Mouse (Mus musculus) E14TG2a.4 (cell line): ENCODE measurements around the gene Ppm1b.
A peak's percentile ranks its signal among the peaks of the same experiment; 100 is the strongest.

Source experiments
- H3K27me3 ChIP-seq: 2 replicates; pipeline ENCODE4 v1.6.1; 2014; ENCODE audit warnings: low read length, control low read depth; ENCODE audit not compliant: insufficient read depth
- H3K36me3 ChIP-seq: 2 replicates; pipeline ENCODE4 v1.6.1; 2014; ENCODE audit warnings: low read length, control low read depth; ENCODE audit not compliant: insufficient read depth
- H3K4me1 ChIP-seq: replicated peaks from 2 replicates; pipeline ENCODE4 v1.6.1; 2014; ENCODE audit warnings: low read depth, low read length, control low read depth
- H3K4me3 ChIP-seq: replicated peaks from 2 replicates; pipeline ENCODE4 v1.5.1; 2014; ENCODE audit warnings: mild to moderate bottlenecking, low read length
- H3K9me3 ChIP-seq: 2 replicates; pipeline ENCODE4 v1.6.1; 2014; ENCODE audit warnings: low read length, control low read depth
- CTCF ChIP-seq: conservative IDR thresholded peaks from 2 replicates; pipeline ENCODE4 v1.5.1; 2014; ENCODE audit warnings: low read length
- NANOG ChIP-seq: IDR thresholded peaks from 2 replicates; pipeline ENCODE4 v1.6.1; 2014; ENCODE audit warnings: borderline replicate concordance, low read length, mixed read lengths
- POU5F1 ChIP-seq: IDR thresholded peaks from 2 replicates; pipeline ENCODE4 v1.6.1; 2014; ENCODE audit warnings: low read length, borderline replicate concordance

The Ppm1b gene

DNA sequence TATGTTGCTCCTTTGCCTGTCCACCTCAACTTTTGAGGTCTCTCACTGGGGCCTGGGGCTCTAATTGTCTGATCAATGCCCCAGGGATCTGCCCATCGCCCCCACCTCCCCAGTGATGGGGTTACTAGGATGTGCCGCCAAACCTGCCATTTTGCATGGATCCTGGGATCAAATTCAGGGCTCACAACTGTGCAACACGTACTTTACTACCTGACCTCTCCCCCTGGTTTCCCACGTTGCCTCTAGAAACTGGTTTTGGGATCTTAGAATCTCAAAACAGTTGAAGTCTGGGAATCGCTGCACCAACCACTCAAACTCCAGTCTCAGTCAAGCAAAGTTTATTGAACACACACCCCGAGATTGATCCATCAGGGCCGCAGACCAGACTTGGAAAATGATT is 101.7 kb downstream of the Ppm1b start:
- TF ChIP-seq POU5F1 (no peak), NANOG (no peak), CTCF (no peak)
- Histone ChIP-seq H3K9me3 (no peaks in the 10 kb centered on the region), H3K4me1 (peaks cover 6% of the 10 kb centered on the region), H3K27me3 (no peaks in the 10 kb centered on the region), H3K4me3 (no peak overlapping the region), H3K36me3 (peaks cover 5% of the 10 kb centered on the region)

GRCm38 (mm10) chr17:85059136-85059535 is 102.6 kb downstream of the Ppm1b start:
- no peaks in the 10 kb centered on the region for H3K9me3 ChIP-seq
- H3K27me3 ChIP-seq = no peaks in the 10 kb centered on the region
- no peak for TF ChIP-seq POU5F1
- TF ChIP-seq CTCF = no peak
- TF ChIP-seq NANOG = no peak
- peaks cover 13% of the 10 kb centered on the region for H3K36me3 ChIP-seq
- peaks cover 6% of the 10 kb centered on the region for H3K4me1 ChIP-seq
- no peak overlapping the region for H3K4me3 ChIP-seq

GRCm38 (mm10) chr17:85063560-85063959 is 107.0 kb downstream of the Ppm1b start:
- peaks cover 49% of the 10 kb centered on the region for H3K36me3 ChIP-seq
- TF ChIP-seq CTCF = no peak
- no peak for TF ChIP-seq POU5F1
- TF ChIP-seq NANOG = no peak
- no peaks in the 10 kb centered on the region for H3K9me3 ChIP-seq
- H3K4me1 ChIP-seq = peaks cover 6% of the 10 kb centered on the region
- H3K27me3 ChIP-seq = no peaks in the 10 kb centered on the region
- H3K4me3 ChIP-seq = no peak overlapping the region

GRCm38 (mm10) chr17:85067331-85067730 is 110.8 kb downstream of the Ppm1b start:
- H3K4me3 ChIP-seq = no peak overlapping the region
- H3K36me3 ChIP-seq = peaks cover 78% of the 10 kb centered on the region
- no peaks in the 10 kb centered on the region for H3K27me3 ChIP-seq
- TF ChIP-seq POU5F1 = no peak
- TF ChIP-seq CTCF = no peak
- TF ChIP-seq NANOG = no peak
- peaks cover 5% of the 10 kb centered on the region; the same call in 1 of the 2 replicates for H3K4me1 ChIP-seq
- no peaks in the 10 kb centered on the region for H3K9me3 ChIP-seq

DNA sequence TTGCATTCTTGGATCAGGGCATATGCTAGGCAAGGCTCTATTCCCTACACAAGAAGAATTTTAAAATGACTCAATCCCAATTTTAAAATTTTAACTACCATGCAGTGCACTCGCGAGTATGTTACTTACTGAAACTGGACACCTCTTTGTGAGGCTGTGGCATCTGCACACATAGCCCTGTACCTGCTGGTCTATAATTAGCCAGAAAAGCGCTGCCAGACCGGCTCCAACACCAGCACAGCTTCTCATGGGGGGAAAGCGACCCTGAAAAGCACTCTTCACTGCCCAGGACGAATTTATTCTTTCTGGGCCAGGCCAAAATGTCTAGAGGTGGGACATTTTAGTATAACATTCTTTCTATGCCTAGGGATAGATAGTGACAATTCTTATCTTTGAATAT is 114.1 kb downstream of the Ppm1b start:
- TF ChIP-seq POU5F1 = no peak
- TF ChIP-seq NANOG = no peak
- no peak for TF ChIP-seq CTCF
- Histone ChIP-seq H3K4me1 (peaks cover 14% of the 10 kb centered on the region), H3K36me3 (peaks cover 57% of the 10 kb centered on the region), H3K4me3 (no peak overlapping the region), H3K27me3 (no peaks in the 10 kb centered on the region), H3K9me3 (no peaks in the 10 kb centered on the region)

DNA sequence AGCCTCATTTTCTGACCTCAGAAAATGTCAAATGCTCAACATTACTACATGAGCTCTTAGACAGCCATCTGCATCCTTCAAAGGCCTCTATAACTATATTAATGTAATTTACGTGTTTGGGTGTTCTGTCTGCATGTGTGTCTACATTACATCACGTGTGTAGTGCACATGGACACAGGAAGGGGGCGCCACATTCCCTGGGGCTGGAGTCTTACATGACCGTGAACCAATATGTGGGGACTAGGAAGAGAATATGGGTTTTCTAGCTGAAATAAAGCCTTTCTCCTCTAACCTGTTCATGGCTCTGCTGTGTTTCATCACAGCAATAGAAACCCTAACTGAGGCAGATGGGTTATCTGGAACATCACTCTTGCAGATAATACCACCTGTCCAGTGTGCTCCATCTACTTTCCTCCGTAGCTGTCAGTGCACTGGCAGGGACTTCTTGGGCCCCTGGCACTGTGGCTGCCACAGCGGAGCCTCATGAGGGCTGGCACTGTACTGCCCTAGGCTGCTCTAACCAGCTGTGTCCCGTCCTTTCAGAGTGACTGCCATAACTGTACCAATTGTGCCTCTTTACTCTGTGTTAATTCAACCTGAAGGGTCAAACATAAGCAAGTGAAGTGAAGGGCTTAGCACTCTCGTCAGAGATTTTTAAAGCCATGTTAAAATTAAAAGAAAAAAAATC is 114.7 kb downstream of the Ppm1b start:
- TF ChIP-seq POU5F1 (no peak), CTCF (peak; percentile 70), NANOG (no peak)
- Histone ChIP-seq H3K9me3 (no peaks in the 10 kb centered on the region), H3K4me3 (no peak overlapping the region), H3K27me3 (no peaks in the 10 kb centered on the region), H3K36me3 (peaks cover 56% of the 10 kb centered on the region), H3K4me1 (peaks cover 14% of the 10 kb centered on the region)

DNA sequence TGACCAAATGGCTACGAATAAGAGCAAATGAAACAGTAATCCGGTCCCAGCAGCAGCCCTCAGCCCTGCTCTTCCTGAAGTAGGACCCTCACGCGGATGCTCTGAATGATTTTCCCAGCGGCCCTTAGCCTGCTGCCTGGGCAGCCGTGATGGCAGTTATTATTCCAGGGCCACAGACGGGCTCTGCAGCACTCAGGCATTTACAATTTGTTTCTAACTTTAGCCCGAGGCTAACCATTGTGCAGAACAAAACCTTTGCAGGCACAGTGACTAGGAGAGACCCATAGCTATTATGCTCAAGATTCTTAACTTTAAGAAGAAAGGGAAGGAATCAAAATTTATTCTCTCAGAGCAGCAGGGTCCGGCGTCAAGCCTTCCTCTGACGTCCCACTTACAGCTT is 115.8 kb downstream of the Ppm1b start:
- Histone ChIP-seq H3K36me3 (peaks cover 57% of the 10 kb centered on the region), H3K27me3 (no peaks in the 10 kb centered on the region), H3K4me1 (peaks cover 14% of the 10 kb centered on the region), H3K4me3 (no peak overlapping the region), H3K9me3 (no peaks in the 10 kb centered on the region)
- TF ChIP-seq NANOG = no peak
- no peak for TF ChIP-seq POU5F1

DNA sequence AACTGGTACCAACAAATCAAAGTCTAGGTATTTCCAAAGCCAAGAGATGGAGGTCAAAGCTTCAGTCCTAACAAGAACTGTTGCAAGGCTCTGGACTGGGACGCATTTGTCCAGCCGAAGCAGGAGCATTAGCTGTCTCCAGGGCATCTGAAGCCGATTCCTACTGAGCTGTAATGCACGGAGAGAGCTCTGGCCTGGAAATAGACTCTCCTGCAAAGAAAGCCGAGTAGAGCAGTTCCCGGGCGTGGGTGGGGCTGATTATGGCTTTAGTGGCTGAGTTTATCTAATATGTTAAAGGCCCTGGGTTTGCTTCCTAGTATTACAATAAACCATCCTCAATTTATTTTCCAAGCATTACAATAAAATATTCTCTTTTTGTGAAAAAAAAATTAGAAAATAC is 116.7 kb downstream of the Ppm1b start:
- TF ChIP-seq NANOG = no peak
- H3K36me3 ChIP-seq = peaks cover 59% of the 10 kb centered on the region
- H3K4me3 ChIP-seq = no peak overlapping the region
- peaks cover 14% of the 10 kb centered on the region for H3K4me1 ChIP-seq
- no peaks in the 10 kb centered on the region for H3K9me3 ChIP-seq
- H3K27me3 ChIP-seq = no peaks in the 10 kb centered on the region
